Mouse (Mus musculus) kidney, embryonic 16.5 days (tissue): ENCODE results near the gene Sfn. TPM values are rescaled to one million over a fixed set of nuclear protein-coding genes. Genes with fewer than 3 reads are reported as not detected.

Experiments used
- ATAC-seq: fragments of 200-750 bp; cut with Nextera tagmentation; 2 replicates; pipeline ENCODE4 v1.8.0; 2017; ENCODE audit warnings: moderate TSS enrichment; ENCODE audit not compliant: low FRiP score, low TSS enrichment
- H3K27ac ChIP-seq: fragments of 300-500 bp; sonication (generic); 2 replicates; pipeline ENCODE4 v1.5.1; 2014; ENCODE audit warnings: low read length
- H3K27me3 ChIP-seq: fragments of 300-500 bp; sonication (generic); 2 replicates; pipeline ENCODE4 v1.6.1; 2014; ENCODE audit warnings: low read length, control low read depth, mixed read lengths; ENCODE audit not compliant: insufficient read depth
- H3K36me3 ChIP-seq: fragments of 300-500 bp; sonication (generic); 2 replicates; pipeline ENCODE4 v1.6.1; 2014; ENCODE audit warnings: low read length, control low read depth, mixed read lengths; ENCODE audit not compliant: insufficient read depth
- H3K4me1 ChIP-seq: fragments of 300-500 bp; sonication (generic); 2 replicates; pipeline ENCODE4 v1.6.1; 2014; ENCODE audit warnings: low read length, control low read depth, mixed read lengths; ENCODE audit not compliant: insufficient read depth
- H3K4me2 ChIP-seq: fragments of 300-500 bp; sonication (generic); replicated peaks from 2 replicates; pipeline ENCODE4 v1.6.1; 2014; ENCODE audit warnings: low read depth, low read length
- H3K4me3 ChIP-seq: fragments of 300-500 bp; sonication (generic); 2 replicates; pipeline ENCODE4 v1.5.1; 2014; ENCODE audit warnings: mild to moderate bottlenecking, low read length
- H3K9ac ChIP-seq: fragments of 300-500 bp; sonication (generic); replicated peaks from 2 replicates; pipeline ENCODE4 v1.6.1; 2014; ENCODE audit warnings: low read length
- H3K9me3 ChIP-seq: fragments of 300-500 bp; sonication (generic); 2 replicates; pipeline ENCODE4 v1.6.1; 2016; ENCODE audit warnings: low read length, control low read depth
- WGBS: fragments of 180-500 bp; shearing (Covaris S2); extraction: QIAGEN DNeasy Blood & Tissue Kit; methylation state at CpG from one replicate; pipeline ENCODE4 v1.1.7; 2014; 5-methylcytosine and 5-hydroxymethylcytosine counted together
- polyA plus RNA-seq: library from polyadenylated mRNA; unstranded; fragments of >200 nt; fragmentation: Nextera tagmentation; extraction: Ambion mirVana; gene quantifications from 2 replicates; pipeline ENCODE4 v1.2.1, GENCODE M21; 2015

Sfn gene
- polyA plus RNA-seq, 1 experiment from 2014 or later, result 20.7 TPM

- 34% methylated on average over 10 of the region's 10 CpGs for WGBS
- H3K4me1 ChIP-seq, result peaks cover 5% of the 10 kb centered on the region
- ATAC-seq, result no peak
Observed at GRCm38 (mm10) chr4:133570066-133570466, 31.9 kb downstream of the Sfn start.

GRCm38 (mm10) chr4:133569291-133570065 is 32.5 kb downstream of the Sfn start:
- Histone ChIP-seq H3K9me3 (peaks cover 1% of the 10 kb centered on the region; the same call in 1 of the 2 replicates), H3K4me1 (peaks cover 5% of the 10 kb centered on the region; the same call in 1 of the 2 replicates), H3K27me3 (no peaks in the 10 kb centered on the region), H3K9ac (0 out of 2 replicates have a peak overlapping the region, but pooled peaks have one; percentile 41), H3K36me3 (no peaks in the 10 kb centered on the region), H3K27ac (no peak overlapping the region), H3K4me3 (no peak overlapping the region), H3K4me2 (peak overlapping the region; percentile 41)
- WGBS, result 53% methylated on average over 10 of the region's 10 CpGs
- no peak for ATAC-seq

More at GRCm38 (mm10) chr4:133570066-133570466, 31.9 kb downstream of the Sfn start:
- Histone ChIP-seq H3K36me3 (no peaks in the 10 kb centered on the region), H3K27ac (no peak overlapping the region), H3K9ac (0 out of 2 replicates have a peak overlapping the region, but pooled peaks have one; percentile 41), H3K4me3 (no peak overlapping the region), H3K9me3 (no peaks in the 10 kb centered on the region), H3K27me3 (no peaks in the 10 kb centered on the region), H3K4me2 (peak overlapping the region; percentile 41)

GRCm38 (mm10) chr4:133567251-133567650 is 34.7 kb downstream of the Sfn start:
- Histone ChIP-seq H3K27me3 (no peaks in the 10 kb centered on the region), H3K4me1 (peaks cover 5% of the 10 kb centered on the region; the same call in 1 of the 2 replicates), H3K27ac (no peak overlapping the region), H3K36me3 (no peaks in the 10 kb centered on the region), H3K4me3 (no peak overlapping the region), H3K9ac (no peak overlapping the region), H3K9me3 (peaks cover 3% of the 10 kb centered on the region; the same call in 1 of the 2 replicates), H3K4me2 (no peak overlapping the region)
- WGBS, result 21% methylated on average over 8 of the region's 8 CpGs
- ATAC-seq, result no peak

GRCm38 (mm10) chr4:133563123-133563571 is 38.8 kb downstream of the Sfn start:
- H3K9ac ChIP-seq, result no peak overlapping the region
- H3K4me3 ChIP-seq, result no peak overlapping the region
- H3K4me1 ChIP-seq, result no peaks in the 10 kb centered on the region
- H3K27me3 ChIP-seq, result no peaks in the 10 kb centered on the region
- no peak overlapping the region for H3K27ac ChIP-seq
- 71% methylated on average over 11 of the region's 11 CpGs for WGBS
- H3K4me2 ChIP-seq, result no peak overlapping the region
- H3K9me3 ChIP-seq, result peaks cover 3% of the 10 kb centered on the region; the same call in 1 of the 2 replicates
- H3K36me3 ChIP-seq, result no peaks in the 10 kb centered on the region
- no peak for ATAC-seq

GRCm38 (mm10) chr4:133561622-133562021 is 40.3 kb downstream of the Sfn start:
- Histone ChIP-seq H3K27me3 (no peaks in the 10 kb centered on the region), H3K4me3 (no peak overlapping the region), H3K9ac (no peak overlapping the region), H3K9me3 (peaks cover 3% of the 10 kb centered on the region; the same call in 1 of the 2 replicates), H3K4me2 (no peak overlapping the region), H3K4me1 (no peaks in the 10 kb centered on the region), H3K36me3 (no peaks in the 10 kb centered on the region), H3K27ac (no peak overlapping the region)
- ATAC-seq, result no peak
- WGBS, result 47% methylated on average over 4 of the region's 4 CpGs

- Histone ChIP-seq H3K36me3 (no peaks in the 10 kb centered on the region), H3K9ac (no peak overlapping the region), H3K9me3 (peaks cover 3% of the 10 kb centered on the region; the same call in 1 of the 2 replicates), H3K4me3 (no peak overlapping the region), H3K27me3 (no peaks in the 10 kb centered on the region), H3K27ac (no peak overlapping the region), H3K4me2 (no peak overlapping the region), H3K4me1 (no peaks in the 10 kb centered on the region)
- WGBS, result 71% methylated on average over 4 of the region's 4 CpGs
- ATAC-seq, result no peak
Observed at GRCm38 (mm10) chr4:133559846-133560245, 42.1 kb downstream of the Sfn start.

- WGBS, result 33% methylated on average over 10 of the region's 10 CpGs
- Histone ChIP-seq H3K27ac (no peak overlapping the region), H3K4me2 (peak overlapping the region; percentile 32), H3K27me3 (no peaks in the 10 kb centered on the region), H3K9ac (no peak overlapping the region), H3K4me1 (no peaks in the 10 kb centered on the region), H3K9me3 (no peaks in the 10 kb centered on the region), H3K4me3 (no peak overlapping the region), H3K36me3 (no peaks in the 10 kb centered on the region)
- ATAC-seq, result peak; percentile 72; the same call in 1 of the 2 replicates
Observed at GRCm38 (mm10) chr4:133557041-133557717, 44.8 kb downstream of the Sfn start.

- H3K27me3 ChIP-seq, result 0 out of 2 replicates have a peak, but pooled peaks cover 3% of the 10 kb centered on the region
- WGBS, result 73% methylated on average over 19 of the region's 19 CpGs
- no peaks in the 10 kb centered on the region for H3K9me3 ChIP-seq
- H3K27ac ChIP-seq, result no peak overlapping the region
- no peaks in the 10 kb centered on the region for H3K36me3 ChIP-seq
- no peaks in the 10 kb centered on the region for H3K4me1 ChIP-seq
- no peak for ATAC-seq
- H3K4me2 ChIP-seq, result no peak overlapping the region
- H3K4me3 ChIP-seq, result no peak overlapping the region
- H3K9ac ChIP-seq, result no peak overlapping the region
Observed at GRCm38 (mm10) chr4:133553448-133554330, 48.3 kb downstream of the Sfn start.

GRCm38 (mm10) chr4:133552768-133553447 is 49.1 kb downstream of the Sfn start, which contains the start of gene Nr0b2:
Gene Nr0b2, plus strand, starts transcription at chr4:133553376.
- Histone ChIP-seq H3K27ac (no peak within 1 kb of the TSS), H3K4me2 (no peak within 1 kb of the TSS), H3K9ac (no peak within 1 kb of the TSS), H3K36me3 (no peaks in the 10 kb centered on the region), H3K9me3 (no peaks in the 10 kb centered on the region), H3K27me3 (0 out of 2 replicates have a peak, but pooled peaks cover 3% of the 10 kb centered on the region), H3K4me3 (no peak within 1 kb of the TSS), H3K4me1 (no peaks in the 10 kb centered on the region)
- 66% methylated on average over 10 of the region's 10 CpGs for WGBS
- no peak for ATAC-seq
